Mouse (Mus musculus): ENCODE data around the gene Daxx.

DNA sequence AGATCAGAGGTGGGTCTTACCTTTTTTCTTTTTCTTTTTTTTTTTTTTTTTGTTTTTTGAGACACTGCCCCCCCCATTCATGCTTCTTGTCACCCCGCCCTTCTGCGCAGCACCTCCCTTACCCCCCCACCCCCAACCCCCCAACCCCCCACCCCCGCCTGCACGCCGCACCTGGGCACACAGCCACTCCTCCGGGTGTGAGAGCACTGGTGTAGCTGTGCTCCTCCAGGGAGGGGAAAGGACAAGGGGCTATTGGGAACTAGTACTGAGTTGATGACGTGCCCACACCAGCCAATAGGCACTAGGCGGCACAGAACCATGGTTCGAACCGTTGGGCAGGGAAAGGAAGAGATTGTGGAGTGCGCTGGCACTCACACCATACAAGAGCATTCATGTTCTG lies 34.8 kb upstream of the Daxx start:
- TF ChIP-seq CTCF (IDR thresholded peaks at IDR 0.05; ENCODE audit: borderline replicate concordance, control insufficient read depth, extremely low read depth, insufficient read depth, low read length, poor library complexity), result no peak
- no peak for TF ChIP-seq POLR2A (IDR thresholded peaks at IDR 0.05; ENCODE audit: control insufficient read depth, extremely low read depth, insufficient read depth, low read length, poor library complexity)

Measured in thymus, adult 2 months (tissue).